Mouse (Mus musculus): ENCODE results near the gene Tfb2m.
A peak's percentile ranks its signal among the peaks of the same experiment; 100 is the strongest.

The Tfb2m gene

DNA sequence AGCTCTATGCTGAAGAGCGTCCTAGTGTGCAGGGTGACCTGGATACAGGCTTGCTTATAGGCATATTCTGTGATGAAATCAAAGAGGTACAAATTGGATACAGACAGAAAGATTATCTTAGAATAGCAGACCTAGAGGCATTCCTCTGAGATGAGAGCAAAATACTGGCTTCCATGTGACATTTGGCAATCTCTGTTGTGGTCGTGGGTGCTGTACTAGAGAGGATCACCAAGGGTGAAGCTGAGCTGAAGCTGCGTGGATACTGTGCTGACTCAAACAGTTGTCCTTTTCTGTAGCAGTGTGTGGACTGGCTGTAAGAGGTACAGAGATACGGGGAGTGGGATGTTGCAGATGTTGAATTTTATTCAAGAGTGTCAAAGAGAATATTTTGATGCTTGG lies 7.9 kb upstream of the Tfb2m start:
- no peak for DNase-seq

DNA sequence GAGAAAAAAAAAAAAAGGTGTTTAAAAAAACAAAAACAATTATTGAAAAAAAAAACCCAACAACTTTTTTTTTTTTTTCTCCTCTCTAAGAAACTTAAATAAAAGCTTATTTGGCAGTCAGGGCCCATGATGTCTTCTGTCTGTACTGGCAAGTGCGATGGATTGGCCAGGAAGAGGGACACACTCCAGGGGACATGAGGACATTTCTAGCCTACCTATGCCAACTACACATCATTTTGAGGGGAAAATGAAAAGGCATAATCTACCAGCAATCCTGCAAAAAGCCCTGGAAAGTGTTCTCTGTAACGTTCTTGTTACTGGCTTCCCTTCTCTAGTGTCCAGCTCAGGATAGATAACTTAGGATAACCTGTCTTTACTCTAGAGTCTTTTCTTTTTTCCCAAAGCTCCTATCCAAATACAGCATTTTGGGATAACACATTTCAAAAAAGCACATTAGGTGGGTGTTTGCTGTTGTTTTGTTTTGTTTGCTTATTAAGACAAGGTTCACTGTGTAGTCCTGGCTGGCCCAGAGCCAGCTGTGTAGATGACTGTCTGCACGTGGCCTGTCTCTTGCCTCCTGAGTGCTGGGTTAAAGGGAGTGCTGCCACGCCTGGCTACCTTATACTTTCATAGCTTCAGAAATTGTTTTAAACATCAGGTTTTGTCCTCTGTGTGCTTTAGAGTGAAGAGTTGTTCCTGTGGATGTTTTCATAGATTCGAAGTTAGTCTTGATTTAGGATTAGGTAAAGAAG lies 7.3 kb upstream of the Tfb2m start:
- DNase-seq, result no peak

- DNase-seq, result no peak
These were observed 6.7 kb upstream of the Tfb2m start for GRCm38 (mm10) chr1:179552751-179553150.

GRCm38 (mm10) chr1:179551921-179552320 lies 5.9 kb upstream of the Tfb2m start:
- DNase-seq, result no peak

DNA sequence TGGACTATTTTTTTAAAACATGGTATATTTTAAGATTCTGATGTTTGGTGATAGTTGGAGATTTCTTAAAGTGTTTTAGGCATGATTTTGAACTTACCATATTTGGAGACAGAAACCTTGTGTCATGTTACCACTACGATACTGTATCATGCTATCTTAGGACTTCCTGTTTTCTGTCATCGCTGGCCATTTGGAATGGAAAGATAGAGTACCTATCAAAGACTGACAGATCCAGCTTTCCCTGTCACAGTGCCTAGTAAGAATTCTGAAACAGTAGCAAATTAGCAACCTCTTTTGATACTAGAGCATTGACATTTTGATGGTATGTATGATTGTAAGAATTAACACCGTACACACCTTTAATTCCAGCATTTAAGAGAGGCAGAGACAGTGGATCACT lies 5.3 kb upstream of the Tfb2m start:
- DNase-seq, result no peak

DNA sequence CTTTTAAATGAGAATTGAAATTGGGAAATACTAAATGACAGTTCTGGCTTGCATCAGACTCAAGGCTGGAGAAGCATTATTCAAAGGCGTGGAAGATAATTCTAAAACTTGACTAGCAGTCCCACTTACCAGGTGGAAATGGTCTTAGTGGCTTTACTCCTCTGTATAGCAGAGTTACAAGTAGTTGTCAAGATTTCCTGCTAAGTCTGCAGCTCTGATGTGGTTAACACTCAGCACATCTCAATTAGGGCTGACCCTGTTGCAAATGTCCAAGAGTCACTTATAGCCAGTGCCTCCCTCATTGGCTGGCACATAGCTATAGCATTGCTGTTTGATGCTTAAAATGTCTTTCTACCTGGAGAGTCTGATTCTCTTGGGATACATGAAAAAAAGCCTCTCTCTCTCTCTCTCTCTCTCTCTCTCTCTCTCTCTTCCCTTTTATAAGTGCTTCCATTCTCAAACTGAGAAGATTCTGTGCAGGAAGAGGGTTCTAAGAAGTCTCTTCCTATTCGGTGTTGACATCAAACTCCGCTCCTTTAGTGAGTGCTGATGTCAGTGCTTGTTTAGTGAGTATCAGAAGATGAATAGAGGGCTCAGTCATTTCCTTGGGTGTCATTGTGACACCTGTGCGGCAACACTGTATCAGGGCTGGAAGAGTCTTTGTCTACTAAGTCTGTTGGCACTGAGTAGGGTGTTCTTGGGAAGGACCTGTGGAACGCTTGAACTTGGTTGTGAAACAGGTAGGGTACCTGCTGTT lies 3.1 kb upstream of the Tfb2m start:
- DNase-seq, result no peak

GRCm38 (mm10) chr1:179548220-179548619 lies 2.2 kb upstream of the Tfb2m start:
- DNase-seq, result no peak

GRCm38 (mm10) chr1:179547176-179547575 lies 1.1 kb upstream of the Tfb2m start:
- no peak for DNase-seq

DNA sequence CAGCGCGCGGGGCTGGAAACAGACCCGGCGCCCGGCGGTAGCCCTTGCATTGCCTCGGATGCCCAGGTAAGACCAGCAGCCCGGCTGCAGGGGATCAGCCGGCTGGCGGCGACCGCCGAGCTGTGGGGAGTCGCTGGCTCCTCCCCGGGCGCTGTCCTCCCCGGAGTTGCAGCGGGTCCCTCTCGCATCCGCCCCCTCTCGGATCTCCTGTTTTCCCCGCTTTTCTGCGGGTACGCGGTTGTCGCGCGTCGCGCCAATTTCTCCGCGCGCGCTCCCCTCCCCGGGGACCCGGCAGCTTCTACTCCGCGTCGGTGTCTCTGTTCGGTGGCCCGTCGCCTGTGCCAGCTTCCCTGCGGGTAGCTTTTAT lies 467 bp upstream of the Tfb2m start:
- DNase-seq, result no peak

DNA sequence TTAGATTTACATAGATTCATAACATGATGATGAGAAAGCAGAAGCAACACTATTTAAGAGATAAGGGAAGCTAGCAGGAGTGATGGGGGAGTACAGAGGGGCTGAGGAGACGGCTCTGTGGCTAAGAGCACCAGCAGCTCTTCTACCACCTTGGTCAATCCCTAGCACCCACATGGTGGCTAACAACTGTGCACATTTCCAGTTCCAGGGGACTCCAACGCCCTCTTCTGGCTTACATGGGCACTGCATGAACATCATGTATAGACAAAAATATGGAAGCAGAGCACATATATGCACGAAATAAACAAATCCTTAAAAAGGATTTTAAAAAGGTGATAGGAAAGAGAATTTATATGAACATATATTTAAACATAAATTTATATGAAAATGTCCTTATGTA lies 4.6 kb downstream of the Tfb2m start:
- DNase-seq, result no peak

- no peak for DNase-seq
These were observed 6.2 kb downstream of the Tfb2m start for GRCm38 (mm10) chr1:179539887-179540286.

DNA sequence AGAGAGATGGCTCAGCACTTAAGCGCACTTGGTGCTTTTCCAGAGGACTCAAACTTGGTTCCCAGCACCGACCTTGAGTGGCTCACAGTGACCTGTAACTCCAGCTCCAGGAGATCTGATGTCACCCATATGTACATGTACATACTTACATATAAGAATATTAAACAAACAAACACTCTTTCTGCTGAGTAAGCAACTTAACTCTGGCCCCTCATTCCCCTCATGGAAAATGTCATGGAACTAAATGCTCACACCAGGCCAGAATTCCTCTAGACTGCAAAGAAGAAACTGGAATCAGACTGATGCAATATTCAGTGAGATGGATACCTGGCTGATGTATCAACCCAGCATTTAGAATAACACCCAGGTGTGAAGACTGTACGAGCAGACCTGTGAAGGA lies 7.0 kb downstream of the Tfb2m start:
- no peak for DNase-seq

DNA sequence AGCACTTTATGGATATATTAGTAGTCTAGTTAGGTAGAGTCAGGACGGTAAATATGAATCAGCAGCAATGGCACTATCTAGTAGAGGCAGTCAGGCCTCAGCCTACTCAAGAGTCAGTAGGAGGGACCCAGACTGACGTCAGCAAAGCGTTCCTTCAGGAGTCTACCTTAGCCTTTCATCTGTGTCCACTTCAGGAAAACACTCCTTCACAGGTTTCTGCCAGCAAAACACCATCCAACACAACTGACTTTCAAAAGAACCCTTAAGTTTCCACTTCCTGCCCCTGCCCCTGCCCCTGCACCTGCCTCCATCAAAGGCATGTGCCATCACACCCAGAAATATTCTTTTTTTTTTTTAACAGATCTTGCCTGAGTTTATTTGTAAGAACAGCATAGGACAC lies 26.2 kb downstream of the Tfb2m start:
- no peak for DNase-seq

DNA sequence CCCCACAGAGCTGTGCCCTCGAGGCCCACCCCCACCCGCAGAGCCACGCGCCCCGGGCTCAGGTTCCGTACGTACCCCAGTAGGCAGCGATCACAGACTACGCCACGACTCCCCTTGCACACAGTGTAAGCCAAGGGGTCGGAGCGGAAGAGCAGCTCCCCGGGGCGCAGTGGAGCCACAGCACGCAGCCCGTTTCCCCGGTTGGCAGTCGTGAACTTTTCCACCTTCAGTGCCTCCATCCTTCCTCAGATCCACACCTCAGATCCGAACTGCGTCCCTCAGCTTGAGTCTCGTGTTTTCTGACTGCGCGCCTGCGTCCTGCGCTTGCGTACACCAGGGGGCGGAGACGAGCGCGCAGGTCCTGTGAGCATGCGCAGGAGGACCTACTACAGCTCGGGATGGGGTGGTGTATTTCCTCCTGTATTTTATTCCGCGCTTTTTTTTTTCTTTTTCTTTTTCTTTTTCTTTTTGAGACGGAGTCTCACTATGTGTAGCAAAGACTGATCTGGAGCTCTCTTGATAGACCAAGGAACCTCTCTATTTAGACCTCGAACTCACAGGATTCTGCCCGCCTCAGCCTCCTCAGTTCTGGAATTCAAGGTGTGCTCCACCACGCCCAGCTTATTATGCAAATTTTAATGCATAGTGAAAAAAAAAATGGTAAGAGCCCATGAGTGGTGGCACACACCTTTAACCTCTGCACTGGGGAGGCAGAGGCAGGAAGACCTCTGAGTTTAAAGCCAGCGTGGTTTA lies 28.2 kb downstream of the Tfb2m start, which contains the start of gene Smyd3:
Smyd3 (minus strand) TSS at position 329 of the 753 bp plus-strand sequence.
- peak; percentile 83 for DNase-seq

DNA sequence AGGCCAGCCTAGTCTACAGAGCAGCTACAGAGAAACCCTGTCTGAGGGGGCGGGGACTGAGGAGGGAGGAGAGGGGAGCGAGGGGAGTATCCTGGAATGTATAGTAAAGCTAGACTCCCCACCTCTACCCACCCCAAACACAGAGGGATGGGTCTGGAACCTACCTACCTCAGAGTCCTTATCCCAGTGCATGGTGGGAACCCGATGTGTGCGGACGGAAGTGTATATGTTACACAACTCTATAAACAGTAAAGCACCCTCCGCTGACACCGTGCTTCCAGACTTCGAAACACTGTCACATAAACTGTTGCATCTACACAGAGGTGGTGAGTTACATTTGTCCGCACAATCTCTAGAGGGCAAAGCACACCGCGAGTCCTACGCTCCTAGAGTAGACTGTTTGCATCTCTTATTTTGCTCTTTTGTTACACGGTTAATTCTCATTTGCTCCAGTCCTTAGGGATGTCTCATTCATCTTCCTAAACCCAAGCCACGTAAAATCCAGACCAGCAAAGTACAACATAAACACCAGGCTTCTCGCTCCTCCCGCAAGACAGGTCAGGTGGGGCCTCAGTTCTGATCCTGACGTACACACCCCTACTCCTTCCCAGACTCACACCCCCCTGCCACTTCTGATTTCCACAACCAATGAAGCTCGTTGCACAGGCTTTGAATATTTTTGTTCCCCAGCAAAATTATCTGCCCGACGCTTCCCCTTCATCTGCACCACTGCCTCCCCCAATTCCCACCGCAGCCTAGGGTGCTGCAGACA lies 28.9 kb downstream of the Tfb2m start:
- DNase-seq, result no peak

DNA sequence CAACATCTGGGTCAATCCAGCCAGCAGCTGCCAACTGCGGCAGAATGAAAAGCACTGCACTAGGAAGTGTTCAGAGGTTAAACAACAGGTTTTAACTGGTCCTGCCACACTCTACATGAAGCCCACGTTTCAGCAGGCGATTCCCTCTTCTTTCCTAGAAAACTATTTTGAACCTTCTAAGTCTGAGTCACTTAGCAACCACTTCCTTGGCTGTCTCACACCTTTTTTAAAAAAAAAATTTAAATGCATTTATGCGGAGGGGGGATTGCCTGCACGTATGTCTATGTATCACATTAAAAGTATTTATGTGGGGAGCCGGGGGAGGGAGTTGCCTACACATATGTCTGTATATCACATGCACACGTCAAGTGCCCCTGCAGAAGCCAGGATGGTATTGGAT lies 34.2 kb downstream of the Tfb2m start:
- no peak for DNase-seq

DNA sequence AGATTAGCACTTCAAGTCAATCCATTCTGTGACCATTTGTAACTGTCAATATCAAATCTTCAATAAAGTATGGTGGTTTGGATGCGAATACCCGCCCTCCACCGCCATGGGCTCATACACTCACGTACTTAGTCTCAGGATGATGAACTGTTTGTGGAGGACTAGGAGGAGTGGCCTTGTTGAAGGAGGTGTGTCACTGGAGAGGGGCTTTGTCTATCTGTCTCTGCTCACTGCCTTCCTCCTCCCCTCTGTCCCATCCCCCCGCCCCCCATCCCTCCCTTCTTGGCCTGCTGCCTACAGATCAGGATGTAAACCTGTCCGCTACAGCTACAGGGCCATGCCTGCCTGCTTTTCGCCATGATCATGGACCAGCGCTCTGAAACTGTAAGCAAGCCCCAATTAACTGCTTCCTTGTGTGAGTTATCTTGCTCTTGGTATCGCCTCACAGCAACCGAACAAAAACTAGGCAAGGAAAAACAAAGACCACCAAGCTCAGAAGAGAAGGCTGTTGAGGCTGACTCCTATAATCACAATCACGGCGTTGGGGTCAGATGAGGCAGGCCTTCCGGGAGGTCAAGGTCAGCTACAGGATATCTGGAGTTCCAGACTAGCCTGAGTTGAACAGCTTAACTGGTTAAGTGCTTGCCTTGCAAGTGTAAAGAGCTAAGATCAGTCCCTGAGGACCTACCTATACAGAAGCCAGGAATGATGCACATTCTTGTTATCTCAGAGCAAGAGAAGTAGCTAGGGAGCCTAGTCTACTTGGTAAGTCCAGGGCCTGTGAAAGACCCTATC lies 35.3 kb downstream of the Tfb2m start:
- no peak for DNase-seq

GRCm38 (mm10) chr1:179506530-179507315 lies 39.3 kb downstream of the Tfb2m start:
- no peak for DNase-seq

- no peak for DNase-seq
These were observed 43.5 kb downstream of the Tfb2m start for GRCm38 (mm10) chr1:179502565-179502964.

GRCm38 (mm10) chr1:179499257-179499656 lies 46.8 kb downstream of the Tfb2m start:
- DNase-seq, result no peak

DNA sequence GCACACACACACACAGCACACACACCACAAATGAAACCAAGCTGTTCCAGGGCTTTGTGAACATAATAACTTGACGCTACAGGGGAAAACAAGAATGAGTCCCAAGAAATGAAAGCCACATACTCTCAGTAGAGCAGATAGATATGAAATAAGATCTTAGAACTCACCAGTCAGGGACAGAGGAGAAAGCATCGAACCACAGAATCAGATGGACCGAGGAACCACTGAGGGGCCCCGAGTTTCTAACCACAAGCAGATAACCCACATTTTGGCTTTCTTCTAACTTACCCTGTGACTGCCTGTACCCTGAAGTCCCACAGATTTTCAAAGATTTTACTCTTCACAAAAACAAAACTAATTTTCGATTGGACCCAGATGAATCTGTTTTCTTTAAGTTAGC lies 53.2 kb downstream of the Tfb2m start:
- DNase-seq, result no peak

All from layer of hippocampus, adult 9-11 months (tissue).